Mouse (Mus musculus) kidney, postnatal 14 days (tissue): ENCODE data around the gene Tm9sf1.

ENCODE experiments used
- DNase-seq: peaks from one replicate; pipeline ENCODE4 v3.0.0; 2022; ENCODE audit warnings: mixed read lengths

Tm9sf1 gene

DNA sequence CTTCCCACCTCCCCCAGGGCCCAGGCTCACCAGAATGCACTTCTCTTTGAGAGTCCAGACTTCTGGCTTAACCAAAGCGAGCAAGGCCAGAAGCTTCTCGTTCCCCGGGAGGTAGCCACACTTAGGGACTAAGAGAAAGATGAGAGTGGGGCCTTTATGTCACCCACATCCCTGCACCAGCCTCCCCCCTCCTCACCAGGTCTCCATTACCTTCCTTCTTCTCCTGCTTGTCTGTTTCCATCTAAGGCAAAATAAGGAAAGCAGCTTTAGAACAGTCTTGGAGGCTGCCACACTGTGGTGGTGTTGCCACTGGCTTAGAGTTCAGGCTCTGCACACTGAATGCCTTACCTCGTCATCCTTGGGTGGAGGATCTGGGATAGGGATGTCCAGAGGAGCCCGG, 54.3 kb downstream of the Tm9sf1 start:
- DNase-seq: no peak

GRCm38 (mm10) chr14:55586149-55586548, 57.5 kb downstream of the Tm9sf1 start:
- no peak for DNase-seq
